Mouse (Mus musculus): Measurements from ENCODE around the gene Tekt4. TPM values are rescaled to one million over a fixed set of nuclear protein-coding genes. Genes with fewer than 3 reads are reported as not detected.

The Tekt4 gene
- polyA plus RNA-seq, 1 experiment from 2014 or later = 5.8 TPM

GRCm38 (mm10) chr17:25480820-25481219 lies 26.4 kb downstream of the Tekt4 start:
- Histone ChIP-seq H3K4me2 (ENCODE audit: low read depth, low read length) (no peak overlapping the region), H3K4me1 (replicated peaks; ENCODE audit: control insufficient read depth, insufficient read depth, low read length) (no peaks in the 10 kb centered on the region; the same call in 1 of the 2 replicates), H3K4me3 (ENCODE audit: low read length) (no peak overlapping the region), H3K27ac (ENCODE audit: low read length) (no peak overlapping the region), H3K27me3 (ENCODE audit: control insufficient read depth, insufficient read depth, low read depth, low read length) (no peaks in the 10 kb centered on the region), H3K36me3 (ENCODE audit: control insufficient read depth, insufficient read depth, low read length) (no peaks in the 10 kb centered on the region), H3K9me3 (ENCODE audit: control insufficient read depth, low read length) (no peaks in the 10 kb centered on the region), H3K9ac (ENCODE audit: low read length) (no peak overlapping the region)
- no peak for ATAC-seq (ENCODE audit: low read depth)
- 28% methylated on average over 4 of the region's 4 CpGs for WGBS

GRCm38 (mm10) chr17:25482092-25482491 lies 27.7 kb downstream of the Tekt4 start:
- Histone ChIP-seq H3K9ac (ENCODE audit: low read length) (no peak overlapping the region), H3K36me3 (ENCODE audit: control insufficient read depth, insufficient read depth, low read length) (no peaks in the 10 kb centered on the region), H3K4me2 (ENCODE audit: low read depth, low read length) (no peak overlapping the region), H3K4me3 (ENCODE audit: low read length) (no peak overlapping the region), H3K27me3 (ENCODE audit: control insufficient read depth, insufficient read depth, low read depth, low read length) (no peaks in the 10 kb centered on the region), H3K4me1 (replicated peaks; ENCODE audit: control insufficient read depth, insufficient read depth, low read length) (no peaks in the 10 kb centered on the region), H3K27ac (ENCODE audit: low read length) (no peak overlapping the region), H3K9me3 (ENCODE audit: control insufficient read depth, low read length) (no peaks in the 10 kb centered on the region)
- ATAC-seq (ENCODE audit: low read depth) = no peak
- WGBS = 73% methylated on average over 6 of the region's 6 CpGs

- Histone ChIP-seq H3K27ac (ENCODE audit: low read length) (no peak within 1 kb of the TSS), H3K4me3 (ENCODE audit: low read length) (0 out of 2 replicates have a peak within 1 kb of the TSS, but pooled peaks have one; percentile 17), H3K9me3 (ENCODE audit: control insufficient read depth, low read length) (no peaks in the 10 kb centered on the region), H3K4me2 (ENCODE audit: low read depth, low read length) (peak within 1 kb of the TSS; percentile 35), H3K9ac (ENCODE audit: low read length) (no peak within 1 kb of the TSS), H3K4me1 (replicated peaks; ENCODE audit: control insufficient read depth, insufficient read depth, low read length) (no peaks in the 10 kb centered on the region; the same call in 1 of the 2 replicates), H3K36me3 (ENCODE audit: control insufficient read depth, insufficient read depth, low read length) (no peaks in the 10 kb centered on the region), H3K27me3 (ENCODE audit: control insufficient read depth, insufficient read depth, low read depth, low read length) (peaks cover 27% of the 10 kb centered on the region)
- WGBS = 1% methylated on average over 20 of the region's 28 CpGs
- ATAC-seq (ENCODE audit: low read depth) = 0 out of 2 replicates have a peak, but pooled peaks have one; percentile 26
Measured at GRCm38 (mm10) chr17:25497013-25497412, 42.6 kb downstream of the Tekt4 start, which contains the start of gene Sstr5. Gene Sstr5, minus strand, starts transcription at chr17:25497288.

- WGBS = 69% methylated on average over 4 of the region's 4 CpGs
Measured at GRCm38 (mm10) chr17:25502599-25502998, 48.2 kb downstream of the Tekt4 start.

GRCm38 (mm10) chr17:25507799-25508198 lies 53.4 kb downstream of the Tekt4 start:
- no peak overlapping the region for H3K27ac ChIP-seq (ENCODE audit: low read length)
- H3K4me1 ChIP-seq (replicated peaks; ENCODE audit: control insufficient read depth, insufficient read depth, low read length) = no peaks in the 10 kb centered on the region
- H3K4me2 ChIP-seq (ENCODE audit: low read depth, low read length) = no peak overlapping the region
- 9% methylated on average over 3 of the region's 3 CpGs for whole genome bisulfite sequencing
- no peaks in the 10 kb centered on the region for H3K36me3 ChIP-seq (ENCODE audit: control insufficient read depth, insufficient read depth, low read length)
- no peaks in the 10 kb centered on the region for H3K9me3 ChIP-seq (ENCODE audit: control insufficient read depth, low read length)
- H3K9ac ChIP-seq (ENCODE audit: low read length) = no peak overlapping the region
- H3K4me3 ChIP-seq (ENCODE audit: low read length) = no peak overlapping the region
- no peaks in the 10 kb centered on the region for H3K27me3 ChIP-seq (ENCODE audit: control insufficient read depth, insufficient read depth, low read depth, low read length)
- ATAC-seq (ENCODE audit: low read depth) = no peak

More at GRCm38 (mm10) chr17:25502599-25502998, 48.2 kb downstream of the Tekt4 start:
- no peak for ATAC-seq (ENCODE audit: low read depth)
- Histone ChIP-seq H3K9ac (ENCODE audit: low read length) (no peak overlapping the region), H3K9me3 (ENCODE audit: control insufficient read depth, low read length) (no peaks in the 10 kb centered on the region), H3K4me1 (replicated peaks; ENCODE audit: control insufficient read depth, insufficient read depth, low read length) (no peaks in the 10 kb centered on the region), H3K4me2 (ENCODE audit: low read depth, low read length) (no peak overlapping the region), H3K27me3 (ENCODE audit: control insufficient read depth, insufficient read depth, low read depth, low read length) (peaks cover 7% of the 10 kb centered on the region; the same call in 1 of the 2 replicates), H3K36me3 (ENCODE audit: control insufficient read depth, insufficient read depth, low read length) (no peaks in the 10 kb centered on the region), H3K27ac (ENCODE audit: low read length) (no peak overlapping the region), H3K4me3 (ENCODE audit: low read length) (no peak overlapping the region)

- Histone ChIP-seq H3K4me1 (replicated peaks; ENCODE audit: control insufficient read depth, insufficient read depth, low read length) (no peaks in the 10 kb centered on the region), H3K4me2 (ENCODE audit: low read depth, low read length) (no peak overlapping the region), H3K27ac (ENCODE audit: low read length) (no peak overlapping the region), H3K9ac (ENCODE audit: low read length) (no peak overlapping the region), H3K27me3 (ENCODE audit: control insufficient read depth, insufficient read depth, low read depth, low read length) (no peaks in the 10 kb centered on the region), H3K36me3 (ENCODE audit: control insufficient read depth, insufficient read depth, low read length) (no peaks in the 10 kb centered on the region), H3K9me3 (ENCODE audit: control insufficient read depth, low read length) (no peaks in the 10 kb centered on the region), H3K4me3 (ENCODE audit: low read length) (no peak overlapping the region)
- no peak for ATAC-seq (ENCODE audit: low read depth)
- WGBS = 47% methylated on average over 7 of the region's 7 CpGs
Measured at GRCm38 (mm10) chr17:25508860-25509577, 54.6 kb downstream of the Tekt4 start.

GRCm38 (mm10) chr17:25510074-25510830 lies 55.8 kb downstream of the Tekt4 start:
- ATAC-seq (ENCODE audit: low read depth) = no peak
- H3K4me3 ChIP-seq (ENCODE audit: low read length) = no peak overlapping the region
- H3K9ac ChIP-seq (ENCODE audit: low read length) = no peak overlapping the region
- WGBS = 72% methylated on average over 10 of the region's 10 CpGs
- H3K27ac ChIP-seq (ENCODE audit: low read length) = no peak overlapping the region
- H3K9me3 ChIP-seq (ENCODE audit: control insufficient read depth, low read length) = no peaks in the 10 kb centered on the region
- H3K4me2 ChIP-seq (ENCODE audit: low read depth, low read length) = no peak overlapping the region
- no peaks in the 10 kb centered on the region for H3K36me3 ChIP-seq (ENCODE audit: control insufficient read depth, insufficient read depth, low read length)
- no peaks in the 10 kb centered on the region for H3K27me3 ChIP-seq (ENCODE audit: control insufficient read depth, insufficient read depth, low read depth, low read length)
- H3K4me1 ChIP-seq (replicated peaks; ENCODE audit: control insufficient read depth, insufficient read depth, low read length) = no peaks in the 10 kb centered on the region

GRCm38 (mm10) chr17:25511876-25512275 lies 57.5 kb downstream of the Tekt4 start:
- no peak overlapping the region for H3K9ac ChIP-seq (ENCODE audit: low read length)
- no peak overlapping the region for H3K4me3 ChIP-seq (ENCODE audit: low read length)
- H3K4me2 ChIP-seq (ENCODE audit: low read depth, low read length) = no peak overlapping the region
- no peaks in the 10 kb centered on the region for H3K9me3 ChIP-seq (ENCODE audit: control insufficient read depth, low read length)
- H3K27ac ChIP-seq (ENCODE audit: low read length) = no peak overlapping the region
- H3K27me3 ChIP-seq (ENCODE audit: control insufficient read depth, insufficient read depth, low read depth, low read length) = no peaks in the 10 kb centered on the region
- no peak for ATAC-seq (ENCODE audit: low read depth)
- 61% methylated on average over 3 of the region's 3 CpGs for WGBS
- no peaks in the 10 kb centered on the region for H3K4me1 ChIP-seq (replicated peaks; ENCODE audit: control insufficient read depth, insufficient read depth, low read length)
- H3K36me3 ChIP-seq (ENCODE audit: control insufficient read depth, insufficient read depth, low read length) = no peaks in the 10 kb centered on the region

- 81% methylated on average over 2 of the region's 2 CpGs for WGBS
- no peak overlapping the region for H3K9ac ChIP-seq (ENCODE audit: low read length)
- H3K36me3 ChIP-seq (ENCODE audit: control insufficient read depth, insufficient read depth, low read length) = no peaks in the 10 kb centered on the region
- no peaks in the 10 kb centered on the region for H3K9me3 ChIP-seq (ENCODE audit: control insufficient read depth, low read length)
- H3K4me1 ChIP-seq (replicated peaks; ENCODE audit: control insufficient read depth, insufficient read depth, low read length) = no peaks in the 10 kb centered on the region
- no peak overlapping the region for H3K27ac ChIP-seq (ENCODE audit: low read length)
- H3K27me3 ChIP-seq (ENCODE audit: control insufficient read depth, insufficient read depth, low read depth, low read length) = no peaks in the 10 kb centered on the region
- no peak overlapping the region for H3K4me2 ChIP-seq (ENCODE audit: low read depth, low read length)
- H3K4me3 ChIP-seq (ENCODE audit: low read length) = no peak overlapping the region
- no peak for ATAC-seq (ENCODE audit: low read depth)
Measured at GRCm38 (mm10) chr17:25514055-25514454, 59.6 kb downstream of the Tekt4 start.
